Mouse (Mus musculus) spleen, adult 2 months (tissue): ENCODE data around the gene Pou2f2.

Experiments
- CTCF ChIP-seq: fragments of 200-500 bp; IDR thresholded peaks from 2 replicates; pipeline ENCODE4 v1.5.1; 2011; ENCODE audit warnings: mild to moderate bottlenecking, inconsistent platforms; ENCODE audit not compliant: insufficient read depth, insufficient read length, insufficient replicate concordance; ENCODE audit errors: extremely low read depth
- POLR2A ChIP-seq: fragments of 200-500 bp; IDR thresholded peaks from 2 replicates; pipeline ENCODE4 v1.6.1; 2011; ENCODE audit warnings: low read depth, low read length, inconsistent platforms

GRCm38 (mm10) chr7:25178787-25179605 is 530 bp downstream of the Pou2f2 start:
- TF ChIP-seq CTCF (no peak), POLR2A (no peak)
